Mouse (Mus musculus): ENCODE results near the gene Gadd45b.

Gadd45b gene

GRCm38 (mm10) chr10:80967101-80967656, 37.3 kb downstream of the Gadd45b start:
- in situ Hi-C loops (cut with MboI; ENCODE audit: low pct_unique_long_range_greater_than_20kb in 1 of 2, low sequenced_read_pairs in 2 of 2, unreplicated experiment in 1 of 2), result no loop called here

DNA sequence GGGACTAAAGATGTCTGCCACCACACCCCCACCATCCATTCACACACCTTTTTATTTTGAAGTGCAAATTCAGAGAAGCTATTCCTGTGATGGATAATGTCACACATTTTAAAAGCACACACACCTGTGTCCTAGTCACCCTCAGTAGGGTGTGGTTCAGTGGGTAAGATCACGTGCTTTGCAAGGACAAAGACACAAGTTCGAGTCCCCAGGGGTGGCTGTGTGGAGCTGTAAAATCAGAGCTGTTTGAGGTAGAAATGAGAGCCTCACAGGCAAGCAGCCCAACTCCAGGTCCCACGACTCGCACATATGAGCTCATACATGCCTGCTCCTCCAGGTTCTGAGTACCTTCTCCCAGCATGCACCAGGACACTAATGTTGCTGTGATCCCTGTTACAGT, 38.2 kb downstream of the Gadd45b start:
- in situ Hi-C loops (cut with MboI; ENCODE audit: low pct_unique_long_range_greater_than_20kb in 1 of 2, low sequenced_read_pairs in 2 of 2, unreplicated experiment in 1 of 2), result no loop called here

DNA sequence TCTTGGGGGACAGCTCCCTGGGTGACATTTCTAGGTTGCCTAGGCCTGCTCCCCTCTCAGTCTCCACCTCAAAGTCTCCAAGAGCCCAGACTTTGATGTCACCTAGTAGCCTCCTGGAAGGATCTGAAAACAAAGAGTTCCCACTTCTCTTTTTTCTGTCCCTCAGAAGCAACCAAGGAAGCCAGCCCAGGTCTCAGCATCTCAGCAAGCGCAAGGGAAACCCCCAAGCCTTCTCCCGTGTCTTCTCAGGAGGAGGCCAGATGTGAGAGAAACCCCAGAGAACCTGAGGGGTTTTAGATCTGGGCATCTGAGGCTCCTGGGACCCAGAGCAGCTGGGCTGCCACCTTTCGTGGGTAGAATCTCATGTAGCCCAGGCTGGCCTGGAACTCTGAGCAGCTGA, 39.4 kb downstream of the Gadd45b start:
- in situ Hi-C loops (cut with MboI; ENCODE audit: low pct_unique_long_range_greater_than_20kb in 1 of 2, low sequenced_read_pairs in 2 of 2, unreplicated experiment in 1 of 2), result no loop called here

DNA sequence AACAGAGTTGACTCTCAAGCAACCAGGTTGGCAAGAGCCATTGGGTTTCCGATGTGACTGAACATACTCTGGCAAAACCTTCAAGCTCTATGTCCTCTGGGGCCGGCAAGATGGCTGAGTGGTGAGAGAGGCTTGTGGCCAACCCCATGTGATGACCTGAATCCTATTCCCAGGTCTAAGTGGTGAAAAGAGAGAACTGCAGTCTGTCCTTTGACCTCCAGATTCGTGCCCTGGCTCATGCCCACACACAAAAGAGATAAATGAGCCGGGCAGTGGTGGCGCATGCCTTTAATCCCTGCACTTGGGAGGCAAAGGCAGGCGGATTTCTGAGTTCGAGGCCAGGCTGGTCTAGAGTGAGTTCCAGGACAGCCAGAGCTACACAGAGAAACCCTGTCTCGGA, 40.3 kb downstream of the Gadd45b start:
- in situ Hi-C loops (cut with MboI; ENCODE audit: low pct_unique_long_range_greater_than_20kb in 1 of 2, low sequenced_read_pairs in 2 of 2, unreplicated experiment in 1 of 2), result no loop called here

GRCm38 (mm10) chr10:80971533-80971932, 41.7 kb downstream of the Gadd45b start:
- in situ Hi-C loops (cut with MboI; ENCODE audit: low pct_unique_long_range_greater_than_20kb in 1 of 2, low sequenced_read_pairs in 2 of 2, unreplicated experiment in 1 of 2), result no loop called here

- in situ Hi-C loops (cut with MboI; ENCODE audit: low pct_unique_long_range_greater_than_20kb in 1 of 2, low sequenced_read_pairs in 2 of 2, unreplicated experiment in 1 of 2), result no loop called here
Measured at GRCm38 (mm10) chr10:80972071-80972987, 42.5 kb downstream of the Gadd45b start.

DNA sequence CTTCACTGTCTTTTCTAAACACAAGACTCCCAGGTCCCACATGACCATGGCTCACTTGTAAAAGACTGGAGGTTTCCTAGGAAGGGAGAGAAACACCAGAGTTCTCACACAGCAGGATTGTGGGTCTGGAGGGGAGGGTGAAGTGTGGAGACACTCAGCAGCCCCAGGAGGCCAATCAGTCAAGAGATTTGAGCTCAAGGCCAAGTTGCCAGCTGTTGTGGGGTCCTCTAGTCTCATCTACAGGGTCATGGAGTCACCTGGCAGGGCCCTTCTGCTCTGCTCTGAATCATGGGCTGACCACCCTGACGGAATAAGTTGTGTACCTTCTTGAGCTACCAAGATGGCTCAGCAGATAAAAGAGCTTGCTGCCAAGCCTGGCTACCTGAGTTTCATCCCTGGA, 43.8 kb downstream of the Gadd45b start:
- in situ Hi-C loops (cut with MboI; ENCODE audit: low pct_unique_long_range_greater_than_20kb in 1 of 2, low sequenced_read_pairs in 2 of 2, unreplicated experiment in 1 of 2), result no loop called here

DNA sequence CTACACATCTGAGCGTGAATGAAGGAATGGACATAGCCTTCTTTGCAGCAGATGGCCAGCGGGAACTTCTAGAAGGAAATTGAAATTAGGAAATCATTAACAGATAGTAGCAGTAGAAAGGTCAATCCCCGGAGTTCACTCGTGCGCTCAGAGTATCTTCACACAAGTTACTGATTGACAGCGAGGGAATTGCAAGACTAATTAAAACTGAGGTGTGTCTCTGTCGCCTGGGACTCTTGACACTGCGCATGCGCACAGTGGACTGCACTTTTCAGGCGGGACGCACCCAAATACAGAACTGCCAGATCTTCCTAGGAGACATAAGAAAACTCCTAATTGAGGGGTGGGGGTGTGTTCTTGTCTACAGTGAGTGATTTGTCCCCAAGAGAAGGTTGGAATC, 45.6 kb downstream of the Gadd45b start:
- in situ Hi-C loops (cut with MboI; ENCODE audit: low pct_unique_long_range_greater_than_20kb in 1 of 2, low sequenced_read_pairs in 2 of 2, unreplicated experiment in 1 of 2), result no loop called here

- in situ Hi-C loops (cut with MboI; ENCODE audit: low pct_unique_long_range_greater_than_20kb in 1 of 2, low sequenced_read_pairs in 2 of 2, unreplicated experiment in 1 of 2), result no loop called here
Measured at GRCm38 (mm10) chr10:80981564-80982112, 51.8 kb downstream of the Gadd45b start.

Measured in mouse embryonic stem cell (cell line).